Mouse (Mus musculus) brain, embryonic 14.5 days (tissue): ENCODE measurements around the gene Btnl2. TPM values are rescaled to one million over a fixed set of nuclear protein-coding genes. Genes with fewer than 3 reads are reported as not detected.
A peak's percentile ranks its signal among the peaks of the same experiment; 100 is the strongest.
"Not testable (repeated sequence)": the region's sequence is repeated elsewhere in the genome, so short reads cannot be mapped to it uniquely, and the experiment has no call there.

Source experiments
- DNase-seq: peaks from one replicate; pipeline ENCODE4 v3.0.0-alpha.2; 2011; ENCODE audit warnings: low read depth
- CTCF ChIP-seq: fragments of 200-500 bp; IDR thresholded peaks from 2 replicates; pipeline ENCODE4 v1.5.1; 2012; ENCODE audit warnings: inconsistent platforms, mild to moderate bottlenecking, moderate library complexity, borderline replicate concordance; ENCODE audit not compliant: insufficient read depth, insufficient read length; ENCODE audit errors: extremely low read depth
- POLR2A ChIP-seq: fragments of 200-500 bp; IDR thresholded peaks from 2 replicates; pipeline ENCODE4 v1.6.1; 2012; ENCODE audit warnings: mild to moderate bottlenecking, inconsistent platforms, borderline replicate concordance; ENCODE audit not compliant: poor library complexity, insufficient read depth, insufficient read length, severe bottlenecking; ENCODE audit errors: extremely low read depth
- polyA plus RNA-seq: library from polyadenylated mRNA; depleted of rRNA; stranded (reverse); fragments of >200 nt; gene quantifications from 2 replicates; pipeline ENCODE4 v1.2.3, GENCODE M21; 2012; rRNA removed

Gene Btnl2
- polyA plus RNA-seq = 0.03 TPM in 2 replicates

DNA sequence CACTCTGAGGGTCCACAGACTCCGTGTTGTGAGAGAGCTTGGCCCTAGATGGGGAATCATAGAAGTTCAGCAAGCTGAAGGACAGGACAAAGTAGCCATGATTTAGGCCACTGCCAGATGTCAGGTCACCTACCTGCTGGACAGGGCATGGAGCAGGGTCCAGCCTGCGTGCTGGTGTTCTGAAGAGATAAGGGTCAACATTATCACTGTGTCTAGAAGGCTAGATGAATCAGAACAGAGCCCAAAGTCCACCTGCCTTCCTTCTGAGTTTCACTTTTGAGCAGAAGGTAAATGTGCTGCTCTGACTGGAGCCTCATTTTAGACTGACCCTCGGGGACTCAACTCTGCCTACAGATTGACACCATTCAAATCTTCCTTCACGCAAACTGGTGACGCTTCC, at the start of gene Btnl2:
Gene Btnl2, plus strand, starts transcription at position 284 of the 400 bp plus-strand sequence.
- TF ChIP-seq POLR2A (no peak), CTCF (no peak)

GRCm38 (mm10) chr17:34305380-34306030, 49.1 kb upstream of the Btnl2 start, which contains the start of gene H2-Eb1:
H2-Eb1 (plus strand) TSS chr17:34305867.
- TF ChIP-seq POLR2A = no peak
- TF ChIP-seq CTCF = no peak
- peak; percentile 95 for DNase-seq

More for the DNA sequence above, at the start of gene Btnl2:
- no peak for DNase-seq

- TF ChIP-seq CTCF (no peak), POLR2A (no peak)
- DNase-seq = no peak
These were observed 48.2 kb upstream of the Btnl2 start for GRCm38 (mm10) chr17:34306407-34306806.

GRCm38 (mm10) chr17:34307216-34307615, 47.4 kb upstream of the Btnl2 start:
- DNase-seq = no peak
- no peak for TF ChIP-seq POLR2A
- no peak for TF ChIP-seq CTCF

DNA sequence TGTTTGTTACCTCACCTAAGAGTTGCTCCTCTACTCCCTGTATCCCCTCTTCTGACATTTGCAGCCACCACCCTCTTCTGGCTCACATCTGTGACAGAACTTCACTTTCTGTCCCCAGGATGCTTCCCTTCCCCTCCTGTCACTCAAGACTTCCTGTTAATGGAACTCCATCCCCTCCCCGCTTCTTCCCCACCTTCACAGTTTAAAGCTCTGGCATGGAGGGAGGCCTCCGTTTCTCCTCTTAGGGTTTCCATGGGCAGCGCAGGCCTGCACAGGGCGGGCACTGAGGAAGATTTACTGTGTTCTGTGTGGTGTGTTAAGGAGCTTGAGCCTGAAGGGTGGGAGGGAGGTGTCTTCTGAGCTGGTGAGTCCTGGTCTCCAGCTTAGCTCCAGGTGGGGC, 46.5 kb upstream of the Btnl2 start:
- DNase-seq = no peak
- no peak for TF ChIP-seq CTCF
- no peak for TF ChIP-seq POLR2A

GRCm38 (mm10) chr17:34309225-34309624, 45.4 kb upstream of the Btnl2 start:
- DNase-seq = no peak
- TF ChIP-seq CTCF (no peak), POLR2A (no peak)

DNA sequence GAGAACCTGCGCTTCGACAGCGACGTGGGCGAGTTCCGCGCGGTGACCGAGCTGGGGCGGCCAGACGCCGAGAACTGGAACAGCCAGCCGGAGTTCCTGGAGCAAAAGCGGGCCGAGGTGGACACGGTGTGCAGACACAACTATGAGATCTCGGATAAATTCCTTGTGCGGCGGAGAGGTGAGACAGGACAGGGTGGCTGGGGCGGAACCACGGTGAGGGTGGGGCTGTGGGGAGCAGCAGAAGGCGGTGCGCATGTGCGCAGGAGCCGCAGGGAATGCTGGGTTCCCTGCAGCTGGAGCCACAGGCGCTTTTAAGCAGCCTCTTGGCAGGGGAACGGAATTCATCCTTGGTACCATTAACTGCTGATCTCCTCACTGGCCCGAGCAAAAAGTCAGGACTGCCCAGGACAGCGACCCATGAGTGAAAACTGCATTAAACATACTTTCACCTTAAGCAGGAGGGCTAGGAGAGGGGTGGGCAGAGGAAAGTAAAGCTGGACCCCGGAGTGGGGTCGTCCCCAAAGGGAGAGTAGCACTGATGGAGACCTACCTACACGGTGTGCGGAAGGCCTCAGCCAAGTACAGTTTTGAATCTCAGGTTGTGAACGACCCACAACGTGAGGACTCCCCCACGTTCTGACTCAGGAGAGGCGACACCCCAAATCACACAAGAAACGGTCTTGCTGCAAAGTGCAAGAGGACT, 44.8 kb upstream of the Btnl2 start:
- TF ChIP-seq POLR2A (peak; percentile 32; the same call in 1 of the 2 replicates), CTCF (no peak)

DNA sequence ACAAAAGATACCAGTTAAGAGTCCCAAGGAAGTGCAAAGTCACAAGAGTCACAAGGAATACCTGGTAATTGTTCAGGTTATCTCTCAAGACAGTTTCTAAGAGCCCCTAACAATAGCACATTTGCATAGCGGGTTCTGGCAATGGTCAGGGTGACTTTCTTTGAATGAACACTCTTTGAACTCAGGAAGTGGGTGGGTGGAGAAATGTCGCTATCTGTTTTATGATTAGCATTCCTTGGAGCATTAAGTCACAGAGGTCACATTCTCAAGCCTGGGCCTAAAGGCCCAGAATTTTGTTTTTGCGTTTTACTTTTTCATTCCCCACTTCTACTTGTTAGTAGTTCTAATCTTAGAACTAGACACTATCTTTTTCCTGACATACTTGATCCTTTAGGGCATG, 44.1 kb upstream of the Btnl2 start:
- not testable (repeated sequence) for DNase-seq

More for the DNA sequence above, 44.8 kb upstream of the Btnl2 start:
- DNase-seq = peak; percentile 87

- TF ChIP-seq POLR2A = no peak
- no peak for TF ChIP-seq CTCF
These were observed 42.4 kb upstream of the Btnl2 start for GRCm38 (mm10) chr17:34312185-34312584.

DNA sequence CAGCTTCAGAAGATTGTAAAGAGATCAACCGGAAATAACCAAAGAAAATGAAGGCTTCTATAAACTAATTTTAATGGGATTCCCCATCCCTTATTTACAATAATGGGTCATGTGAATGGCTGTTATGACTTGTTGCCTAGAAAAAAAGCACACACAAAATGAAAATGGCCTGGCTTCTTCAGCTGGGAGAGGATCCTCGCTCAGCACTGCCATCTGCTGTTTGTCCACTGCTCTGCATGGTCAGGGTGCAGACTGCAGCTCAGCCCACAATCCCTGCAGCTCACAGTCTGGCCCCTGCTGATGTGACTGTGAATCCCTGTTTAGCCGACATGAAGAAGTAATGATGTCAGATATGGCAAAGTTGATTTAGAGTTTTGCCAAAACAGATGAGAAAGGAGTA, 41.2 kb upstream of the Btnl2 start:
- TF ChIP-seq POLR2A = no peak
- peak; percentile 98 for TF ChIP-seq CTCF
- DNase-seq = peak; percentile 75

More at GRCm38 (mm10) chr17:34312185-34312584, 42.4 kb upstream of the Btnl2 start:
- no peak for DNase-seq

- TF ChIP-seq POLR2A (no peak), CTCF (no peak)
- DNase-seq = no peak
These were observed 40.3 kb upstream of the Btnl2 start for GRCm38 (mm10) chr17:34314286-34314685.

- DNase-seq = no peak
- TF ChIP-seq POLR2A (no peak), CTCF (no peak)
These were observed 39.1 kb upstream of the Btnl2 start for GRCm38 (mm10) chr17:34315512-34315911.

DNA sequence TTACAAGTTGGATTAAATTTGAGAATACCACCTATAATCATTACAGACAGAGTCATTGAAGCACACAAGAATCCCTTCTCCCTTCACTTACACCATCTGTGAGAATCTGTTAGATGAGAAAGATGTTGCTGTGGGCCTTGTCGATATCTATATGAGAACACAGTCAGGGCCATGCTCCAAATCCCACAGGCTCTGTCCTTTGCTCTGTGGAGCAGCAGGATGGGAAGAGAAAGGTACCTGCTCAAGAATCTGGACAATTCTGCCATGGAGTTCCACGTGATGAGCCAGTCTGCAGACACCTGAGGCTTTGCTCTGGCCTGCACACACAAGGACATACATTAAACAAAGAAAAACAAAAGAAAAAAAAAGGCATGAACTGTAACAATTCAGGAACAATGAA, 37.9 kb upstream of the Btnl2 start:
- no peak for TF ChIP-seq POLR2A
- TF ChIP-seq CTCF = no peak
- no peak for DNase-seq

GRCm38 (mm10) chr17:34317275-34317674, 37.3 kb upstream of the Btnl2 start:
- no peak for DNase-seq
- no peak for TF ChIP-seq POLR2A
- TF ChIP-seq CTCF = no peak
